Mouse (Mus musculus) kidney, adult 11 months (tissue): ENCODE results near the gene Iqschfp.

Experiments used
- DNase-seq: peaks from one replicate; pipeline ENCODE4 v3.0.0; 2022

Gene Iqschfp

GRCm38 (mm10) chr3:68453719-68454455 is 561.9 kb downstream of the Iqschfp start:
- no peak for DNase-seq

DNA sequence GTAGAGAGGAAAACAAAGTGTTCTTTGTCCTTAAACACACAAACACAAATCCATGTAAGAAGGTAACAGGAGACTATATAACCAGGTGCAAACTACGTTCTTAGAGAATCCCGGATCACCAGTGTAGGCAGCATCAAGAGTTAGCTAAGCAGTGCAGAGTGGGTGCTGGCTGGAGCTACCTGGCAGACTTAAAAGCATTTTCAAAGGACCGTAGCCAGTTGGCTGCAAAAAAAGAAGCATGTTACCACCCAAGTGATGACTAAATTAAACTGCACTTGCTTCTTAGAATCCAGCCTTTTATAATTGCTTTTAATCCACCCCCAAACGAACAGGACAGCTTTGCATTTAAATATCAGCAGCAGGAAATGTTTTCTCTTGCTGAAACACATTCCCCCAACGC is 574.6 kb downstream of the Iqschfp start:
- DNase-seq = no peak

DNA sequence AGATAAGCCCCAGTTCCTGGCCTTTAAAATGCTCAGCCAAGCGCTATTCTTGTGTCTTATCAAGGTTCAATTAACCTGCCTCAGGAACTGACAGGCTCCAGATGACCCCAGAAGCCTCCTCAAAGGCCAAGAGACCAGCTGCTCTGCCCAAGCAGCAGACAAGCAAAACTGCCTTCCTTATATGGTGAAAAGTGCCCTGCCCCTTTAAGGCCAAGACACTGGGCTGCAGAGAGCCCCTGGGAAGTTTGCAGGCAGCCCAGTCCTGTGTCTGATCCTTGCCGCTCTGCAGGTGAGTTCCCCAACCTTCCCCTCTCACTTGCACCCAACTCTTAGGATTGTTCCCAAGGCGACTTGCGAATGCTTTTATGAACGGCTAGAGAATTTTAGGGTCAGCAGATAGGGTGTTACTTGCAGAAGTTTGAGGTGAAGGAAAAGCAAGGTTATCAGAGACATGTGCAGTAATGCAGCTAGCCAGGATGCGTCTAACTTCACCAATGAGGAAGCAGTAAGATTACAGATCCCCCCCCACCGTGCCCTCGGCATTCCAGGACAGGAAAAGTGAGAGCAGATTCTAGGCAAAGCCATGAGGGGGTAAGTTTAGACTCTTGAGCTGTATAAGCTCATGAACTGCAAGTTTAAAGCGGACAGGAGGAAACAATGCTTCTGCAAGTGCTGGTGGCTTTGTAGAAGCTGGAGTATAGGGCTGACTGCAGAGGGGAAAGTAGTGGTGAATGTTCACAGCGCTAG is 576.1 kb downstream of the Iqschfp start:
- DNase-seq = peak; percentile 60

GRCm38 (mm10) chr3:68469643-68470042 is 577.6 kb downstream of the Iqschfp start:
- peak; percentile 20 for DNase-seq

DNA sequence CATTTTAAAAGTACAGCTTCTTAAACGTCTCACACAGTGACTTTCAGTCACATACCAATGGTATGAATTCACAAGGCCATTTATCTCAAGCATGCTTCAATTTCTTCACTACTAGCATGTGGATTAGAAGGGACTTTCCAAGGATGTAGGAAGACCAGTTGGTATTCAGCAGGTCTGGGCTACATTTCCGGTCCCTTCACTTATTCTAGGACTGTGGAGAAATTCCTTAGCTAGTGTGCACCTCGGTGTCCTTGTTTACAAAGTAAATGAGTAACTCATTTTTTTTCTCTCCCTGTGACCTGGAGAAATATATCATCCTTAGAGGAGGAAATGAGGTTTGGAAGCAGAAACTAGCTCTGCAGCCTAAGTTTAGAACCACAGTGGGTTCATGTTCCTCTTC is 578.0 kb downstream of the Iqschfp start:
- peak; percentile 24 for DNase-seq

GRCm38 (mm10) chr3:68470622-68471021 is 578.6 kb downstream of the Iqschfp start:
- no peak for DNase-seq

GRCm38 (mm10) chr3:68476336-68476735 is 584.3 kb downstream of the Iqschfp start:
- no peak for DNase-seq

GRCm38 (mm10) chr3:68477478-68477877 is 585.4 kb downstream of the Iqschfp start:
- DNase-seq = peak; percentile 72

- DNase-seq = no peak
Observed at GRCm38 (mm10) chr3:68479266-68479665, 587.2 kb downstream of the Iqschfp start.

DNA sequence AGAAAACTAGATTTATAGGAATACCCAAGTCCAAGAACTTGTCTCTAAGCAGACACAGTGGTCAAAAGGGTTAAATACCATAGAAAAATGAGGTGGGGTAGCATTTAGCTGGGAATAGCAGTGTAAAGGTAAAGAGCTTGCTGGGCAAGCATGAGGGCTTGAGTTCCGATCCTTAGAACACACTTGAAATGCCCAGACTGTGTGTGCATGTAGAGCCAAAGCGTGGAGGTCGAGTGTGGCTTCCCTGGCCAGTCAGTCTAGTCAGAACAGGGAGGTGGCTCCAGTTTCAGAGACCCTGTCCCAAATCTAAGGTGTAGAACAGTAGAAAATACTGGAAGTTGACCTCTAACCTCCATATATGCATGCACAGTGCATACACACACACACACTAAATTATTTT is 591.5 kb downstream of the Iqschfp start:
- DNase-seq = no peak

DNA sequence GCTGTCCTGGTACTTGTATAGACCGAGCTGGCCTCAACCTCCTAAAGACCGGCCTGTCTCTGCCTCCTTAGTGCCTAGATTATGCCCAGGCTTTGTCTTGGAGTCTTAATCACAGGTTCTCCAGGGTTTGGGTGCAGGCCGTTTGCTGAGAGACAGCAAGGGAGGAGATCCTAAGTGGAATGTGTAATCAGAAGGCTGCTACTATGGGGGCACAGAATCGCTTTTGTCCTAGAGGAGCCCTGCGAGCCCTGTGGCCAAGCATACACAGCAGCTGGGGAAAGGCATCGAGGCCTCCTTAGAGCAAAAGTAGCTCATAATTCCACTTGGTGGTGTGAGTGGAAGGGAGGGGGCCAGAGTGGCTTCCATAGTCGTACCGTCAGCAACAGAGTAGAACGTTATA is 592.0 kb downstream of the Iqschfp start:
- no peak for DNase-seq

DNA sequence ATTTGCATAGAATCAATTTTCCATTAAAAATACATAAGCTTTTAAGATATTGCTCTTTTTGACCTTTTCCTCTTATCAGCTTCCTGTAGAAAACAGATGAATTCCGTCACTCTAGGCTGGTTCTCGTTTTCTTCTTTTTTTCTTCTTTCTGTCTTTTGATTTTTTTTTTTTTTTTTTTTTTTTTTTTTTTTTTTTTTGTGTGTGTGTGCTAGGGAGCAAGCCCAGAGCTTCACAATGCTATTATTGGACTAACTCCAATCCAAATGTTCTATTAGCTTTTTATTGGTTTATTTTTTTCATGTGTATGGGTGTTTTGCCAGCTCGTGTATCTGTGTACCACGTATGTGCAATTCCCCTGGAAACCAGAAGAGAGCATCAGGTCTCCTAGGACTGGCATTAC is 592.5 kb downstream of the Iqschfp start:
- DNase-seq = no peak

- no peak for DNase-seq
Observed at GRCm38 (mm10) chr3:68487621-68488020, 595.6 kb downstream of the Iqschfp start.

- no peak for DNase-seq
Observed at GRCm38 (mm10) chr3:68488316-68488715, 596.3 kb downstream of the Iqschfp start.

GRCm38 (mm10) chr3:68491516-68491915 is 599.5 kb downstream of the Iqschfp start:
- no peak for DNase-seq

GRCm38 (mm10) chr3:68492066-68492465 is 600.0 kb downstream of the Iqschfp start:
- DNase-seq = no peak

GRCm38 (mm10) chr3:68492513-68492912 is 600.5 kb downstream of the Iqschfp start:
- peak; percentile 63 for DNase-seq

DNA sequence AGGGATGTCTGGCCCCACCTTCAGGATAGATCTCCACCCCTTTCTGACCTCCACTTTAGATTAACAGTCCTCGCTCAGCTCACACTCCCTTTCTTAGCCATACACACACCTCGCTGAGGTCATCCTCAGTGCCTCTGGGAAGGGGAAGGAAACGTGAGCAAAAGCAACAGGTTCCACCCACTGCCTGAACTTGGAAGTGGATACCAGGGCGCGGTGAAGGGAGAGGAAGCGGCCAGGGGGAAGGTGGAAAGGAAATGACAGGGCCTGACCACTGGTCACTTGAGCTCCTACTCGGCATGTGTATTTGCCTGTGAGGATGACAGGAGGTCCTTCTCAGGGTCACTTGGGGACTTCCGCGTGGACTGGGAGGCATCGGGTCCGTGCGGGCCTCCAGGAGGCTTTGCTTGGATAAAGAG is 601.1 kb downstream of the Iqschfp start:
- peak; percentile 85 for DNase-seq

DNA sequence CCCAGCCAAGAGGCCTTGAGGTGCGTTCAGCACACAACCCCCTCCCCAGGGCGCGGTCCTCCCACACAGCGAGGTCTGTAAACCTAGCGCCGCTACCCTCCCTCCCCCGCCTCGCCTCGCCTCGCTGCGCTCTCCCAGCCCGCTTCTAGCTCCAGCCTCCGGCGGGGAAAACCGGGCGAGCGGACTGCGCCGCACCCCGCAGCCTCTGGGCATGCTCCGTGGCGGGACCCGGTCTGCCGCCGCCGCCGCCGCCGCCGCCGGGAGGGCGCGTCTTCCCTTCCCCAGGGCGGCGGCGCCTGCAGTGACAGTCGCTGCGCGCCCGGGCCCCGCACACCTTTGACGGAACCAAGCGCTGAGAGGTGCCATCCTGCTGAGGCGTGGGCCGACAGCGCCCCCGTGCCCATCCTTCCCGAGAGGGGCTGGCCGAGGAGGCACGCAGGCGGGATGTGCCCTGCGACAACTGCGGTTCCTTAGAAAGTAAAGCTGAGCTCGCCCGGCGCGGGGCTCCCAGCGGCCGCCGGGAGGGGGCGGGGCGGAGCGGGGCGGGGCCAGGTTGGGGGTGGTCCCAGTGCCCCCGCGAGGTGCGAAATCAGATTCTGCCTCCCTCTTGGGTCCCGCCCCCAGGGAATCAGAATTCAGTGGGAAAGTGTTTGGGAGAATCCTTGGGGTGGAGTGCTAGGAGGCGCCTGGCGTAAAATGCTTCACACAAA is 601.7 kb downstream of the Iqschfp start:
- DNase-seq = peak; percentile 84

- DNase-seq = no peak
Observed at GRCm38 (mm10) chr3:68494296-68495095, 602.5 kb downstream of the Iqschfp start.

- peak; percentile 69 for DNase-seq
Observed at GRCm38 (mm10) chr3:68495096-68495735, 603.2 kb downstream of the Iqschfp start.

- peak; percentile 42 for DNase-seq
Observed at GRCm38 (mm10) chr3:68495736-68496242, 603.8 kb downstream of the Iqschfp start.
